Mouse (Mus musculus) kidney, embryonic 15.5 days (tissue): Measurements from ENCODE around the gene Chkb. TPM values are rescaled to one million over a fixed set of nuclear protein-coding genes. Genes with fewer than 3 reads are reported as not detected.
A peak's percentile ranks its signal among the peaks of the same experiment; 100 is the strongest.

Experiments
- ATAC-seq: fragments of 200-750 bp; cut with Nextera tagmentation; replicated peaks from 2 replicates; pipeline ENCODE4 v1.8.0; 2017; ENCODE audit warnings: moderate TSS enrichment; ENCODE audit not compliant: low FRiP score
- H3K27ac ChIP-seq: fragments of 300-500 bp; sonication (generic); 2 replicates; pipeline ENCODE4 v1.5.1; 2015; ENCODE audit warnings: mild to moderate bottlenecking, inconsistent platforms
- H3K27me3 ChIP-seq: fragments of 300-500 bp; sonication (generic); 2 replicates; pipeline ENCODE4 v1.6.1; 2015; ENCODE audit warnings: inconsistent platforms
- H3K36me3 ChIP-seq: fragments of 300-500 bp; sonication (generic); 2 replicates; pipeline ENCODE4 v1.6.1; 2015; ENCODE audit warnings: inconsistent platforms
- H3K4me1 ChIP-seq: fragments of 300-500 bp; sonication (generic); 2 replicates; pipeline ENCODE4 v1.6.1; 2015; ENCODE audit warnings: inconsistent platforms
- H3K4me2 ChIP-seq: fragments of 300-500 bp; sonication (generic); 2 replicates; pipeline ENCODE4 v1.6.1; 2015; ENCODE audit warnings: moderate library complexity, mild to moderate bottlenecking, inconsistent platforms
- H3K4me3 ChIP-seq: fragments of 300-500 bp; sonication (generic); replicated peaks from 2 replicates; pipeline ENCODE4 v1.5.1; 2015; ENCODE audit warnings: mild to moderate bottlenecking, inconsistent platforms
- H3K9ac ChIP-seq: fragments of 300-500 bp; sonication (generic); 2 replicates; pipeline ENCODE4 v1.6.1; 2015; ENCODE audit warnings: mild to moderate bottlenecking, inconsistent platforms
- H3K9me3 ChIP-seq: fragments of 300-500 bp; sonication (generic); replicated peaks from 2 replicates; pipeline ENCODE4 v1.6.1; 2016; ENCODE audit warnings: inconsistent platforms
- WGBS: fragments of 180-500 bp; shearing (Covaris S2); methylation state at CpG from one replicate; pipeline ENCODE4 v1.1.7; 2015; ENCODE audit warnings: mixed read lengths; 5-methylcytosine and 5-hydroxymethylcytosine counted together
- polyA plus RNA-seq: library from polyadenylated mRNA; unstranded; fragments of >200 nt; fragmentation: Nextera tagmentation; extraction: Ambion mirVana; gene quantifications from 2 replicates; pipeline ENCODE4 v1.2.1, GENCODE M21; 2015

Chkb gene
- 57.2 and 62.0 TPM in 2 replicates for polyA plus RNA-seq

DNA sequence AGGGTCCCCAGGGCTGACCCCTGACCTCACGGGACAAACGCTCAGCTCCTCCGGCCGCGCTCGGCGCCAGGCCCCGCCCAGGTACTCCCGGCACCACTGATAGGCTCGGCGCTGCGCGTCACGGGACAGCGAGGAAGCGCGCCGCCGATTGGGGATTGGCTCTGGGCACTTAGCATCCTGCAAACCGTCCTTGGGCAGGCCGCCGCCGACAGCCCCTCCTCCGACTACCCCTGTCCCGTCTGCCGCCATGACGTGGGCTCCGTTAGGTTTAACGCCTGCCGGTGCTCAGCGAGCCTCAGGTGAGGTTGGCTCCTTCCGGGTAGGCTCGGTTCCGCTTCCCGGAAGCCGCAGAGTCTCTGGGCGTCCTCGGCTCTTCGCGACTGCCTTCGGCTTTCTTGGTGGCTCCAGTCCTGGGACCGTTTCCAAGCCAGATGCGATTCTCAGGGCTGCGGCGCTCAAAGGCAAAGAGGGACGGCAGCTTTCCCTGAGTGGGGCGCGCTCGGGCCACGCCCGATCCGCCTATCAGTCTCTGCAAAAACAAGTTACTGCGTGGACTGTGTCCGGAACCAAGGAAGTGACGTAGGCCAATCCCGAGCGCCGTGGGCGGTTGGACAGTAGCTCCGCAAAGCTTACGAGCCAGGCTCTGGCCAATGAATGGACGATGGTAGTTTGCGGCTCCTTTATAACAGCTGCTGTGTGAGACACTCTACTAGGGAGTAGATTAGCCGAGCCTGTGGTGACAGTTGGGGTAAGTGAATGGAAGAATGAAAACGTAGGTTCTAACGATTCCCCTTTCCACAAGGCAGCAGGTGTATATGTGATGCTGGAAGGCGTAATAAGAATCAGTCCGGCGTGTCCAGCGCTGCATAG is at the start of gene Chkb, which contains the start of the genes C730034F03Rik and Gm44502:
TSS of gene Chkb (minus strand) at position 557 of the 870 bp plus-strand sequence.
TSS of gene C730034F03Rik (plus strand) at position 238 of the 870 bp plus-strand sequence.
TSS of gene Gm44502 (minus strand) at position 345 of the 870 bp plus-strand sequence.
- peaks cover 27% of the 10 kb centered on the region for H3K36me3 ChIP-seq
- H3K9ac ChIP-seq = peak within 1 kb of the TSS; percentile 81
- WGBS = under 1% methylated on average over 70 of the region's 70 CpGs
- peak within 1 kb of the TSS; percentile 94 for H3K4me2 ChIP-seq
- peak; percentile 95 for ATAC-seq
- H3K4me1 ChIP-seq = peaks cover 27% of the 10 kb centered on the region
- peak within 1 kb of the TSS; percentile 92 for H3K4me3 ChIP-seq
- H3K27me3 ChIP-seq = no peaks in the 10 kb centered on the region
- no peaks in the 10 kb centered on the region for H3K9me3 ChIP-seq
- peak within 1 kb of the TSS; percentile 99 for H3K27ac ChIP-seq

DNA sequence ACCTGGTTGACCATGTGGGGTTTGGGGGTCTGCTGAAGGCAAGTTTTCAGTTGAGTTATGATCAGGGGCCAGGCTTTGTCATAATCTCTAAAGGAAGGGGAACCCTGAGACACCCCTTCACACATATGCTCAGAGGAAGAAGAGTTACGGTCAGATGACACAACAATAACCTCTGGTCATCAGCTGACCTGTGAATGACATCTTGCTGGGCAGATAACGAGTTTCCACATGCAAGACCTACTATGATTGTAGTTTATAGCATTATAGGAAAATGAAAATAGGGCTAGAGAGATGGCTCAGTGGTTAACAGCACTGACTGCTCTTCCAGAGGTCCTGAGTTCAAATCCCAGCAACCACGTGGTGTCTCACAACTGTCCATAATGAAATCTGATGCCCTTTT is 48.9 kb upstream of the Chkb start:
- Histone ChIP-seq H3K4me1 (peaks cover 14% of the 10 kb centered on the region), H3K4me3 (no peak overlapping the region), H3K9ac (no peak overlapping the region), H3K27me3 (no peaks in the 10 kb centered on the region), H3K36me3 (no peaks in the 10 kb centered on the region), H3K9me3 (no peaks in the 10 kb centered on the region), H3K4me2 (no peak overlapping the region), H3K27ac (no peak overlapping the region)
- 79% methylated on average over 3 of the region's 3 CpGs for WGBS
- ATAC-seq = no peak

DNA sequence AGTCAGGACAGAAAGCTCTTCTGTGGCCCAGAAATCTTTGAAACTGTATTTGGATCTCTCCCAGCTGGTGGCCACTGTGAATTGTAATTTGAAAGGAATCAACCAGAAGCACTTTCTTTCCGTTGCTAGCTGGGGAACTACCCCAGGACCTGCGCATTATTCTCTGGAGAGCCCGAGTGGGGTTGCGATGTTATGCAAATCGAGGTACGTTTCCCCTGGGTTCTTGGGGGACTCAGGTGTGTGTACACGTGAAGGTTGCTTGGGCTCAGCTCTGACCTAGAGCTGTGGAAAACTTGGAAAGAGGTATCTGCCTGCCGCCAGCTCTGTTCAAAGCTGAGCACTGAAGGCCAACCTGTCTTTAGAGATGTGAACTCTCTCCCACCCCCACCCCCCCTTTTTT is 48.1 kb upstream of the Chkb start:
- Histone ChIP-seq H3K36me3 (no peaks in the 10 kb centered on the region), H3K27me3 (no peaks in the 10 kb centered on the region), H3K9ac (no peak overlapping the region), H3K4me1 (peaks cover 14% of the 10 kb centered on the region), H3K27ac (peak overlapping the region; percentile 41; the same call in 1 of the 2 replicates), H3K4me2 (0 out of 2 replicates have a peak overlapping the region, but pooled peaks have one; percentile 86), H3K4me3 (no peak overlapping the region), H3K9me3 (no peaks in the 10 kb centered on the region)
- 52% methylated on average over 8 of the region's 8 CpGs for WGBS
- ATAC-seq = no peak

DNA sequence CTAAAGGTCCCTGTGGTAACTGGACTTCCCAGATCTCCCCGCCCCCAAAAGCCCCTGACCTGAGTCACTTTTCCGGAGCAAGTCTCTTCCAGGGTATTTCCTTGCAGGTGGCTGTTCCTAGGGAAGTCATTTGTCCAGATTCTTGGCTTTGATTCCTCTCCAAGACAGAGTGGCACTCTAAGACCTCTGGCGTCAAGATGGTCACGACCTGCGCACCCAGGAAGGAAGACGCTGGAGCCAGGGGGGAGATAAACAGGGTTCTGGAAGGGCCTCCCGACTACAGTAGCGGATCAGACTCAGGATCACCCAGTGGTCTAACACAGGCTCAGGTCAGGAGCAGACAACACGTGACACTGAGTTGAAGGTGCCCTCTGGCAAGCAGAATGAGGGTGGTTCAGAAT is 47.4 kb upstream of the Chkb start, which contains the start of gene Arsa:
TSS of gene Arsa (minus strand) at position 335 of the 401 bp plus-strand sequence.
- 27% methylated on average over 9 of the region's 9 CpGs for WGBS
- no peaks in the 10 kb centered on the region for H3K36me3 ChIP-seq
- H3K4me2 ChIP-seq = peak within 1 kb of the TSS; percentile 86
- peaks cover 14% of the 10 kb centered on the region for H3K4me1 ChIP-seq
- no peaks in the 10 kb centered on the region for H3K27me3 ChIP-seq
- H3K27ac ChIP-seq = peak within 1 kb of the TSS; percentile 89
- H3K9me3 ChIP-seq = no peaks in the 10 kb centered on the region
- H3K9ac ChIP-seq = peak within 1 kb of the TSS; percentile 57
- peak within 1 kb of the TSS; percentile 70 for H3K4me3 ChIP-seq
- ATAC-seq = no peak

DNA sequence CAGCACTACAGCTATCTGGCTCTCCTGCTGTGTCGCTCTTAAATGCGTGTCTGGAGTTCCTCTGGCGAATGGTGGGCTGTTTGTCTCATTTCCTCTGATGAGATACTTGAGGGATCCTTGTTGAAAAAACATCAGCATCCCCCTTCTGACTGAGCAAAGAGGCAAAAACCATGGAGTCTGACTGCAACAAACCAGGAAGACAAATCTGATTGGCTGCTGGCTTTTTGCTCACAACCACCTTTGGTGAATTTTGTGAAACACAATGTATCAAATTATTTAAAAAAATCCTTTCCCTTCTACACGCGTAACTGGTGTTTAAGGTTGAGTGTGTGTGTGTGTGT is 46.7 kb upstream of the Chkb start:
- peak overlapping the region; percentile 86 for H3K4me2 ChIP-seq
- no peak for ATAC-seq
- no peaks in the 10 kb centered on the region for H3K9me3 ChIP-seq
- peaks cover 14% of the 10 kb centered on the region for H3K4me1 ChIP-seq
- H3K9ac ChIP-seq = peak overlapping the region; percentile 57
- no peaks in the 10 kb centered on the region for H3K27me3 ChIP-seq
- H3K4me3 ChIP-seq = peak overlapping the region; percentile 70
- H3K36me3 ChIP-seq = no peaks in the 10 kb centered on the region
- 10% methylated on average over 5 of the region's 5 CpGs for WGBS
- H3K27ac ChIP-seq = peak overlapping the region; percentile 89

DNA sequence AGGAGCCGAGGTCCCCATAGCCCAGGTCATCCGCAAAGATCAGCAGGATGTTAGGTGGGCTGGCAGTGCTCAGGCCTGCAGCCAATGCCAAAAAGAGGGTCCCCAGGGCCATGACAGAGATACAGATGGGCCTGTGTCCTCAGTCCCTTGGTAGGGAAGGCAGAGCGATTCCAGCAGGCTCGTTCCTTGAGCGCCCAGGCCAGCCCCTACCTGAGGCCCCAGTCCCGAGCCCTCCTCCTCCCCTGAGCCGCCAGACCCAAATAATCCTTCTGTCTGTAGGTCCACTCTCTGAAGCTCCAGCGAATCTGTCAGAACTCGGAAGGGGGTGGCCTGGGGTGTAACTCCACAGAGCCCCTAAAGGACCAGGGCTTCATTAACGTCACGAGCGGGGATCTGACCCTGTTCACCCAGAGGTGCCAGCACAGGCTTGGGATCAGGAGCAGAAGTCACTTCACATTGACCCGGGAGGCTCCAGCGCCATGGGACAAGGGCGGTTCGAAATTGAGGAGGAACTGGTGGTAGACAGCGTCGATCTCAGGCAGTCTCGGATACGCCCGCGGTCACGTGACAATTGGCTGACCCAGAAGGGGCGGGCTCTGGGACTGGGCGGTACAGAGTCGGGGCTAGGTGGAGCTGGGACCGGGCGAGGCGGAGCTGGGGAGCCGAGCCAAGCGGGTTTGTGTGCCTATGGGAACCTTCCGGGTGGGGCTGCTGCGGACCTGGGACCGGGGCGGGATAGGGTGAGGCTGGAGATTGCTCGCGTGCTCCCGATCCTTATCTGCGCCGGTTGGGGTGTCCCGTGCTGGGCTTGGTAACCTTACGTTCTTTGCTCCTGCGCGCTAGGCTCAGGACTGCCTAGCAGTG is 46.1 kb upstream of the Chkb start:
- Histone ChIP-seq H3K4me1 (peaks cover 14% of the 10 kb centered on the region), H3K36me3 (no peaks in the 10 kb centered on the region), H3K27me3 (no peaks in the 10 kb centered on the region), H3K4me2 (peak overlapping the region; percentile 86), H3K4me3 (peak overlapping the region; percentile 70), H3K9ac (peak overlapping the region; percentile 57), H3K9me3 (no peaks in the 10 kb centered on the region), H3K27ac (peak overlapping the region; percentile 89)
- 9% methylated on average over 44 of the region's 44 CpGs for WGBS
- ATAC-seq = peak; percentile 98

DNA sequence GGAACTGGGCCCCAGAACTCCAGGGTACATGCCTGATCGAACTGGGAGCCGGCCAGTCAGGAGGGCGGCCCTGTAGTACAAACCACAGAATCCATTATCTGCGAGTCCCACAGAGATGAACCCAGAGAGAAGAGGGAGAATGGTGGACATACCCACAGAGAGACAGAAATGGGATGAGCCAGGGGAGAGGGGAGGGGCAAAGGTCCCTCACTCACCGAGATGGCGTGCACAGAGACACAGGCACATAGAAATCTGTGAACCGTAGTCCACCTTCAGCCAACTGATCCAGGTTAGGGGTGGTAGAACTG is 45.5 kb upstream of the Chkb start:
- Histone ChIP-seq H3K4me1 (peaks cover 10% of the 10 kb centered on the region), H3K9ac (no peak overlapping the region), H3K4me2 (peak overlapping the region; percentile 86), H3K9me3 (no peaks in the 10 kb centered on the region), H3K27me3 (no peaks in the 10 kb centered on the region), H3K27ac (no peak overlapping the region), H3K4me3 (peak overlapping the region; percentile 70), H3K36me3 (no peaks in the 10 kb centered on the region)
- ATAC-seq = no peak
- 86% methylated on average over 7 of the region's 7 CpGs for WGBS

DNA sequence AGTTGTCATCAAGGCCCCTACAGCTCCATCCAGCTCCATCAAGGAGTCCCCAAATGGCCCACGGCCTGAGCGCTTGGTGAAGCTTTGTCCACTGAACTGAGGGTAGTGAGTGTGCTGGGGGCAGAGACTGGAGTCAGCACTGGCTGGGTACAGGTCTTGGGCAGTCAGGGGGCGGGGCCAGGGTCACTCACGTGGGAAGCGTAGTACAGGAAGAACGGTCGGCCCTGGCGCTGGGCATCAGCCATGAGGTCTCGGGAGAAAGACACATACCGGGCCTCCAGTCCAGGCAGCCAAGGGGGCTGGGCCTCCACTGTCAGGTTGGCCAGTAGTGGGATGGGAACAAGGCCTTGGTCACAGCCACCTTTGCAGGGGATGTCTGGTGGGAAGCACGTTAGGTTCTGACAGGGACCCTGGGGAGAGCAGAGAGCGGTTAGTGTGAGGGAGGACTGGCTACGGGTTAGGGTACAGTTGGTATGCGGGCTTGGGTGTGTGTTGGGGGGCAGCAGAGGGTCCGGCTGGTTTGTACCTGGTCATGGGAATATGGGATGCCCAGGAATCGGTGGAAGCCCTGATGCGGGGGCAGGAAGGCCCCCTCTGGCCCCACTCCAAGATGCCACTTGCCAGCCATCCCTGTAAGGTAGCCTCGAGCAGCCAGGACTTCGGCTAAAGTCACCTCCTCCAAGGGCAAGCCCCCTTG is 45.0 kb upstream of the Chkb start:
- no peaks in the 10 kb centered on the region for H3K27me3 ChIP-seq
- H3K4me2 ChIP-seq = peak overlapping the region; percentile 86
- H3K36me3 ChIP-seq = no peaks in the 10 kb centered on the region
- no peak overlapping the region for H3K4me3 ChIP-seq
- no peak for ATAC-seq
- H3K9ac ChIP-seq = no peak overlapping the region
- H3K27ac ChIP-seq = no peak overlapping the region
- H3K4me1 ChIP-seq = peaks cover 10% of the 10 kb centered on the region
- 92% methylated on average over 19 of the region's 19 CpGs for WGBS
- H3K9me3 ChIP-seq = no peaks in the 10 kb centered on the region

DNA sequence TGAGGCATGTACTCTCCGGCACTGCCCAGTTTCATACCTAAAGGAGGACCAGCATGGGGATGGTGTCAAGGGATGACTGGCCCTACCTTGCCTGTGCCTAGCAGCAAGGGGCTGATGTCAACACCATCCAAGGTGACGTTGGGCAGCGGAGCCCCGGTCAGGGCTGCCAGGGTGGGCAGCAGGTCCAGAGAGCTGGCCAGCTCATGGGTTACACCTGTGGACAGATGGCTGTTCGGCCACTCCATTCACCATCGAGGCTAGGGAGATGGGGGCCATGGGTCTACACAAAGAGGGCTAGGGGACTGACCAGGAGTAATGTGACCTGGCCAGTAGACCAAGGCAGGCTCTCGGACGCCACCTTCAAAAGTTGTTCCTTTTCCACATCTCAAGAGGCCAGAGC is 44.2 kb upstream of the Chkb start:
- Histone ChIP-seq H3K4me2 (no peak overlapping the region), H3K4me1 (peaks cover 10% of the 10 kb centered on the region), H3K9ac (no peak overlapping the region), H3K4me3 (no peak overlapping the region), H3K27ac (no peak overlapping the region), H3K36me3 (no peaks in the 10 kb centered on the region), H3K9me3 (no peaks in the 10 kb centered on the region), H3K27me3 (no peaks in the 10 kb centered on the region)
- 97% methylated on average over 8 of the region's 8 CpGs for WGBS
- ATAC-seq = no peak

DNA sequence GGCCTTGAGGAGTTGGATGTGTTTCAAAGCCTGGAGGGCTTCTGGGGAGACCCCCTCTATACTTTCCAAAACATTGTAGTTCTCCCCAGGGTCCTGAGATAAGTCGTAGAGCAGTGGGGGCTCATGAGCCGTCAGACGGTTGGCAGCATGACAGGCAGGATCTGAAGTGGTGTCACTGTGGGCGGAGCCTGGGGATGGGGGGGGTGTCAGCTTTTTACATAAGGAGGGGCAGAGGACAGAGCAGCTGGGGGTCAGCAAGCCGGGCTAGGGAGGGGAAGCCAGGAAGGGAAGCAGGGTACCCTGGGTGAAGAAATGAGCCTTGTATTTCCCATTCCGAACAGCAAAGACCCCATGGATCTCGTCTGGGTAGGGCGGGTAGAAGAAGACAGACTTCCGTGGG is 43.7 kb upstream of the Chkb start:
- Histone ChIP-seq H3K27ac (no peak overlapping the region), H3K36me3 (no peaks in the 10 kb centered on the region), H3K4me2 (no peak overlapping the region), H3K9me3 (no peaks in the 10 kb centered on the region), H3K4me3 (no peak overlapping the region), H3K9ac (no peak overlapping the region), H3K4me1 (peaks cover 10% of the 10 kb centered on the region), H3K27me3 (no peaks in the 10 kb centered on the region)
- no peak for ATAC-seq
- WGBS = 92% methylated on average over 9 of the region's 9 CpGs

DNA sequence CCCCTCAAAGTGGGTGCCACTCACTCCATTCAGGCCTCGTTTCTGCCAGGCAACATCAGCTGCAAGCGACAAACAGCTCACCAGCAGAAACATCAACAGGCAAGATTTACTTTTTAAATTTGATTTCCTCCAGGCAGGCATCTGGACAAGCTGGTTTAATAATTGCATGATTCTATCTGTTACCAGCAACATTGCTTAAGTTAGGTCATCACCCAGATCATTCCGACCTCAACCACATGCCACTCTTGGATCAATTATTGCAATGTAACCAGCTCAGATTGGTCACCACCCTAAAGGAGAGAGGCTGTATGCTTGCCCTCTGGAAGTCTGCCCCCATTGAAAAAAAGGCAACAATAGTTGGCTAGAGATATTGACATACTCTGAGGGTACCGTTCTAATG is 41.8 kb upstream of the Chkb start:
- 86% methylated on average over 4 of the region's 4 CpGs for WGBS
- no peaks in the 10 kb centered on the region for H3K27me3 ChIP-seq
- no peaks in the 10 kb centered on the region for H3K9me3 ChIP-seq
- peaks cover 10% of the 10 kb centered on the region for H3K4me1 ChIP-seq
- no peak for ATAC-seq
- H3K4me3 ChIP-seq = no peak overlapping the region
- H3K36me3 ChIP-seq = no peaks in the 10 kb centered on the region
- no peak overlapping the region for H3K4me2 ChIP-seq
- H3K9ac ChIP-seq = no peak overlapping the region
- no peak overlapping the region for H3K27ac ChIP-seq
